30 mouse cellular contexts compared by ENCODE assay signal in genomic region chr8:119545791-119546190, GRCm38 (mm10). TPM values are rescaled to one million over a fixed set of nuclear protein-coding genes. Genes with fewer than 3 reads are reported as not detected.
DNase-seq lines count a peak whose midpoint lies in the region; ATAC-seq and TF ChIP-seq lines count a peak whose summit lies in the region.
"Had no signal": no experiment of that assay in that cellular context is flagged by ENCODE, and none has a peak within 500 bp of the region (broad histone marks: within the 10 kb centered on the region; RNA-seq: fewer than 3 reads in every experiment).

No protein-coding gene starts in this region.

- H3K36me3 ChIP-seq in embryonic facial prominence, embryonic 13.5 days, result peaks cover 66% of the 10 kb centered on the region
- H3K36me3 ChIP-seq in embryonic facial prominence, embryonic 10.5 days (replicated peaks), result peaks cover 86% of the 10 kb centered on the region
- H3K36me3 ChIP-seq in thymus, adult 2 months (ENCODE audit: control insufficient read depth, insufficient read depth, low read length), result peaks cover 64% of the 10 kb centered on the region
- peaks cover 51% of the 10 kb centered on the region for H3K36me3 ChIP-seq in forebrain, embryonic 15.5 days

- H3K4me1 ChIP-seq in embryonic facial prominence, embryonic 13.5 days, result peaks cover 6% of the 10 kb centered on the region; the same call in 1 of the 2 replicates
- no peaks in the 10 kb centered on the region for H3K4me1 ChIP-seq in embryonic facial prominence, embryonic 10.5 days
- peaks cover 40% of the 10 kb centered on the region for H3K4me1 ChIP-seq in thymus, adult 2 months (replicated peaks; ENCODE audit: control insufficient read depth, insufficient read depth, low read length)
- no peaks in the 10 kb centered on the region for H3K4me1 ChIP-seq in forebrain, embryonic 15.5 days
- H3K4me1 ChIP-seq: forebrain, embryonic 13.5 days; hindbrain, embryonic 12.5 days; neural tube, embryonic 15.5 days had no signal

- no peak overlapping the region for H3K9ac ChIP-seq in embryonic facial prominence, embryonic 13.5 days
- no peak overlapping the region for H3K9ac ChIP-seq in forebrain, embryonic 15.5 days (replicated peaks)
- H3K9ac ChIP-seq: forebrain, embryonic 13.5 days; hindbrain, embryonic 12.5 days; limb, embryonic 12.5 days; liver, postnatal 0 days; neural tube, embryonic 15.5 days had no signal

- H3K27ac ChIP-seq in embryonic facial prominence, embryonic 13.5 days, result peak overlapping the region; percentile 22; the same call in 1 of the 2 replicates
- no peak overlapping the region for H3K27ac ChIP-seq in embryonic facial prominence, embryonic 10.5 days (replicated peaks)
- peak overlapping the region; percentile 49; the same call in 1 of the 2 replicates for H3K27ac ChIP-seq in thymus, adult 2 months (ENCODE audit: control insufficient read depth, insufficient read depth, low read length)
- H3K27ac ChIP-seq in forebrain, embryonic 15.5 days (replicated peaks), result no peak overlapping the region
- H3K27ac ChIP-seq: forebrain, embryonic 13.5 days; hindbrain, embryonic 12.5 days; layer of hippocampus, adult 2 months; macrophage; neural tube, embryonic 15.5 days had no signal

- 76% methylated on average over 6 of the region's 6 CpGs for WGBS in embryonic facial prominence, embryonic 13.5 days
- 95% methylated on average over 6 of the region's 6 CpGs for WGBS in embryonic facial prominence, embryonic 10.5 days
- WGBS in thymus, adult 2 months, result 87% methylated on average over 6 of the region's 6 CpGs
- WGBS in forebrain, embryonic 15.5 days, result 79% methylated on average over 6 of the region's 6 CpGs

- no peaks in the 10 kb centered on the region for H3K27me3 ChIP-seq in embryonic facial prominence, embryonic 13.5 days
- no peaks in the 10 kb centered on the region for H3K27me3 ChIP-seq in embryonic facial prominence, embryonic 10.5 days (replicated peaks; ENCODE audit: low read depth, poor library complexity, severe bottlenecking)
- H3K27me3 ChIP-seq in thymus, adult 2 months (ENCODE audit: control insufficient read depth, insufficient read depth, low read length), result no peaks in the 10 kb centered on the region
- H3K27me3 ChIP-seq in forebrain, embryonic 15.5 days, result no peaks in the 10 kb centered on the region
- H3K27me3 ChIP-seq: CH12.LX; forebrain, embryonic 13.5 days; hindbrain, embryonic 12.5 days; limb, embryonic 12.5 days; neural tube, embryonic 15.5 days had no signal

- no peak for TF ChIP-seq POLR2A in thymus, adult 2 months (IDR thresholded peaks at IDR 0.05; ENCODE audit: control insufficient read depth, extremely low read depth, insufficient read depth, low read length, poor library complexity)

- no peak overlapping the region for H3K4me3 ChIP-seq in embryonic facial prominence, embryonic 13.5 days
- no peak overlapping the region for H3K4me3 ChIP-seq in embryonic facial prominence, embryonic 10.5 days
- H3K4me3 ChIP-seq in thymus, adult 2 months (ENCODE audit: control insufficient read depth, insufficient read depth, low read length), result no peak overlapping the region
- H3K4me3 ChIP-seq in forebrain, embryonic 15.5 days, result no peak overlapping the region
- H3K4me3 ChIP-seq: forebrain, embryonic 13.5 days; hindbrain, embryonic 12.5 days; layer of hippocampus, adult 2 months; limb, embryonic 12.5 days; myocyte; neural tube, embryonic 15.5 days had no signal

- TF ChIP-seq CTCF in thymus, adult 2 months (IDR thresholded peaks at IDR 0.05; ENCODE audit: borderline replicate concordance, control insufficient read depth, extremely low read depth, insufficient read depth, low read length, poor library complexity), result no peak

- no peaks in the 10 kb centered on the region for H3K9me3 ChIP-seq in embryonic facial prominence, embryonic 13.5 days
- no peaks in the 10 kb centered on the region for H3K9me3 ChIP-seq in embryonic facial prominence, embryonic 10.5 days
- no peaks in the 10 kb centered on the region for H3K9me3 ChIP-seq in forebrain, embryonic 15.5 days
- H3K9me3 ChIP-seq: forebrain, embryonic 13.5 days; hindbrain, embryonic 12.5 days; limb, embryonic 12.5 days; neural tube, embryonic 15.5 days had no signal

- H3K4me2 ChIP-seq in embryonic facial prominence, embryonic 13.5 days, result no peak overlapping the region
- H3K4me2 ChIP-seq in forebrain, embryonic 15.5 days (replicated peaks), result no peak overlapping the region
- H3K4me2 ChIP-seq: forebrain, embryonic 13.5 days; hindbrain, embryonic 12.5 days; limb, embryonic 12.5 days; liver, embryonic 11.5 days; neural tube, embryonic 15.5 days had no signal

- no peak for DNase-seq in embryonic facial prominence, embryonic 10.5 days (ENCODE audit: low spot score)
- DNase-seq in thymus, adult 2 months, result no peak
- no peak for DNase-seq in thymus, postnatal 0 days (ENCODE audit: low spot score)
- DNase-seq in induced T-regulatory cell, adult 2 months (ENCODE audit: low read depth), result peak; percentile 47
- DNase-seq in adipocyte (ENCODE audit: low spot score), result no peak
- DNase-seq: adrenal gland, adult 8-10 months; cerebellum, adult 2 months; cerebellum, postnatal 25 days; gastrocnemius, postnatal 36 days; kidney, adult 2 months; kidney, postnatal 25 days; layer of hippocampus, postnatal 36 days; liver, postnatal 0 days; right cerebral cortex, adult 18-20 months; right cerebral cortex, postnatal 4 days; thymus, postnatal 25 days had no signal

- no peak for ATAC-seq in embryonic facial prominence, embryonic 13.5 days (ENCODE audit: insufficient number of reproducible peaks, insufficient read depth, low FRiP score, low TSS enrichment, low read depth)
- no peak for ATAC-seq in forebrain, embryonic 15.5 days (replicated peaks)
- ATAC-seq: forebrain, embryonic 13.5 days; liver, postnatal 0 days; lung, postnatal 0 days; midbrain, embryonic 16.5 days had no signal

RNA-seq across cellular contexts. Expression of gene Mbtps1, which starts 12.7 kb away (rescaled TPM):
- 132 and 150 TPM in 2 replicates for polyA plus RNA-seq in embryonic facial prominence, embryonic 13.5 days (2015; fragmentation: Nextera tagmentation; extraction: Ambion mirVana)
- polyA plus RNA-seq in embryonic facial prominence, embryonic 10.5 days (2016; fragmentation: Nextera tagmentation; extraction: Ambion mirVana), result 120 and 121 TPM in 2 replicates
- polyA plus RNA-seq in thymus, adult 2 months (2012; rRNA removed), result 166 and 177 TPM in 2 replicates
- polyA plus RNA-seq in thymus, postnatal 0 days (2015; fragmentation: Nextera tagmentation; extraction: Ambion mirVana), result 88.5 and 92.3 TPM in 2 replicates
- polyA plus RNA-seq in forebrain, embryonic 15.5 days (2015; fragmentation: Nextera tagmentation; extraction: Ambion mirVana), result 65.8 and 67.8 TPM in 2 replicates

RNA-seq across cellular contexts. Expression of gene Hsdl1, which starts 29.2 kb away (rescaled TPM):
- polyA plus RNA-seq in embryonic facial prominence, embryonic 13.5 days (2015; fragmentation: Nextera tagmentation; extraction: Ambion mirVana), result 29.1 and 30.0 TPM in 2 replicates
- polyA plus RNA-seq in embryonic facial prominence, embryonic 10.5 days (2016; fragmentation: Nextera tagmentation; extraction: Ambion mirVana), result 42.0 and 43.5 TPM in 2 replicates
- polyA plus RNA-seq in thymus, adult 2 months (2012; rRNA removed), result 149 and 176 TPM in 2 replicates
- polyA plus RNA-seq in thymus, postnatal 0 days (2015; fragmentation: Nextera tagmentation; extraction: Ambion mirVana), result 185 and 200 TPM in 2 replicates
- 156 and 161 TPM in 2 replicates for polyA plus RNA-seq in forebrain, embryonic 15.5 days (2015; fragmentation: Nextera tagmentation; extraction: Ambion mirVana)

RNA-seq across cellular contexts. Expression of gene Dnaaf1, which starts 29.2 kb away (rescaled TPM):
- 0.08 and 0.19 TPM in 2 replicates for polyA plus RNA-seq in embryonic facial prominence, embryonic 13.5 days (2015; fragmentation: Nextera tagmentation; extraction: Ambion mirVana)
- polyA plus RNA-seq in embryonic facial prominence, embryonic 10.5 days (2016; fragmentation: Nextera tagmentation; extraction: Ambion mirVana), result 0.11 and 0.15 TPM in 2 replicates
- polyA plus RNA-seq in thymus, adult 2 months (2012; rRNA removed), result 0.90 and 1.1 TPM in 2 replicates
- 1.6 and 1.7 TPM in 2 replicates for polyA plus RNA-seq in thymus, postnatal 0 days (2015; fragmentation: Nextera tagmentation; extraction: Ambion mirVana)
- 0.15 and 0.51 TPM in 2 replicates for polyA plus RNA-seq in forebrain, embryonic 15.5 days (2015; fragmentation: Nextera tagmentation; extraction: Ambion mirVana)
- polyA plus RNA-seq: limb, embryonic 12.5 days; liver, postnatal 0 days; macrophage had no signal

RNA-seq across cellular contexts. Expression of gene Slc38a8, which starts 44.3 kb away (rescaled TPM):
- 0.07 TPM in 1 of 2 replicates, not detected in the other for polyA plus RNA-seq in embryonic facial prominence, embryonic 13.5 days (2015; fragmentation: Nextera tagmentation; extraction: Ambion mirVana)
- 1.9 and 2.1 TPM in 2 replicates for polyA plus RNA-seq in embryonic facial prominence, embryonic 10.5 days (2016; fragmentation: Nextera tagmentation; extraction: Ambion mirVana)
- 0.27 and 0.51 TPM in 2 replicates for polyA plus RNA-seq in thymus, adult 2 months (2012; rRNA removed)
- polyA plus RNA-seq in thymus, postnatal 0 days (2015; fragmentation: Nextera tagmentation; extraction: Ambion mirVana), result 0.18 TPM in 1 of 2 replicates, not detected in the other
- polyA plus RNA-seq in forebrain, embryonic 15.5 days (2015; fragmentation: Nextera tagmentation; extraction: Ambion mirVana), result not detected in 2 replicates
- polyA plus RNA-seq: forebrain, embryonic 13.5 days; heart, embryonic 14.5 days; kidney, adult 2 months; liver, embryonic 11.5 days; liver, postnatal 0 days; lung, postnatal 0 days; macrophage; midbrain, embryonic 16.5 days; myocyte; neural tube, embryonic 15.5 days had no signal

RNA-seq across cellular contexts. Expression of gene Taf1c, which starts 59.2 kb away (rescaled TPM):
- 12.9 and 13.7 TPM in 2 replicates for polyA plus RNA-seq in embryonic facial prominence, embryonic 13.5 days (2015; fragmentation: Nextera tagmentation; extraction: Ambion mirVana)
- 15.7 and 17.8 TPM in 2 replicates for polyA plus RNA-seq in embryonic facial prominence, embryonic 10.5 days (2016; fragmentation: Nextera tagmentation; extraction: Ambion mirVana)
- 109 and 112 TPM in 2 replicates for polyA plus RNA-seq in thymus, adult 2 months (2012; rRNA removed)
- polyA plus RNA-seq in thymus, postnatal 0 days (2015; fragmentation: Nextera tagmentation; extraction: Ambion mirVana), result 29.5 and 29.8 TPM in 2 replicates
- 17.6 and 18.8 TPM in 2 replicates for polyA plus RNA-seq in forebrain, embryonic 15.5 days (2015; fragmentation: Nextera tagmentation; extraction: Ambion mirVana)

Comparison
In these comparisons a context has a peak if more than half of its experiments do, and no peak if none do; other contexts are left out.
1. H3K27ac ChIP-seq: peak in embryonic facial prominence, embryonic 13.5 days (single experiment) and thymus, adult 2 months (single experiment); none in embryonic facial prominence, embryonic 10.5 days (single experiment) and forebrain, embryonic 15.5 days (single experiment).